Mouse (Mus musculus) neural tube, embryonic 14.5 days (tissue): Measurements from ENCODE around the gene Ldb3. TPM values are rescaled to one million over a fixed set of nuclear protein-coding genes. Genes with fewer than 3 reads are reported as not detected.

Source experiments
- ATAC-seq: fragments of 200-750 bp; cut with Nextera tagmentation; 2 replicates; pipeline ENCODE4 v1.8.0; 2017; ENCODE audit warnings: low read depth, mild to moderate bottlenecking, moderate TSS enrichment, moderate library complexity
- H3K27ac ChIP-seq: fragments of 300-500 bp; sonication (generic); 2 replicates; pipeline ENCODE4 v1.5.1; 2014; ENCODE audit warnings: low read depth, mild to moderate bottlenecking, control low read depth, low read length, moderate library complexity, mixed read lengths
- H3K27me3 ChIP-seq: fragments of 300-500 bp; sonication (generic); 2 replicates; pipeline ENCODE4 v1.6.1; 2014; ENCODE audit warnings: low read length; ENCODE audit not compliant: control insufficient read depth, insufficient read depth
- H3K36me3 ChIP-seq: fragments of 300-500 bp; sonication (generic); 2 replicates; pipeline ENCODE4 v1.6.1; 2014; ENCODE audit warnings: low read length, mixed read lengths; ENCODE audit not compliant: control insufficient read depth, insufficient read depth
- H3K4me1 ChIP-seq: fragments of 300-500 bp; sonication (generic); 2 replicates; pipeline ENCODE4 v1.6.1; 2014; ENCODE audit warnings: low read length; ENCODE audit not compliant: control insufficient read depth, insufficient read depth
- H3K4me2 ChIP-seq: fragments of 300-500 bp; sonication (generic); 2 replicates; pipeline ENCODE4 v1.6.1; 2014; ENCODE audit warnings: mild to moderate bottlenecking, low read depth, low read length, control low read depth
- H3K4me3 ChIP-seq: fragments of 300-500 bp; sonication (generic); 2 replicates; pipeline ENCODE4 v1.5.1; 2014; ENCODE audit warnings: low read depth, low read length, control low read depth, mixed read lengths
- H3K9ac ChIP-seq: fragments of 300-500 bp; sonication (generic); replicated peaks from 2 replicates; pipeline ENCODE4 v1.6.1; 2014; ENCODE audit warnings: low read depth, mild to moderate bottlenecking, control low read depth, low read length, mixed read lengths
- H3K9me3 ChIP-seq: fragments of 300-500 bp; sonication (generic); 2 replicates; pipeline ENCODE4 v1.6.1; 2016; ENCODE audit warnings: low read length; ENCODE audit not compliant: control insufficient read depth
- WGBS: fragments of 180-500 bp; shearing (Covaris S2); extraction: QIAGEN DNeasy Blood & Tissue Kit; methylation state at CpG from one replicate; pipeline ENCODE4 v1.1.7; 2014; 5-methylcytosine and 5-hydroxymethylcytosine counted together
- polyA plus RNA-seq: library from polyadenylated mRNA; unstranded; fragments of >200 nt; fragmentation: Nextera tagmentation; extraction: Ambion mirVana; gene quantifications from 2 replicates; pipeline ENCODE4 v1.2.1, GENCODE M21; 2014

Gene Ldb3
- polyA plus RNA-seq = 0.57 and 0.91 TPM in 2 replicates

GRCm38 (mm10) chr14:34588498-34588897 is at the start of gene Ldb3:
Ldb3 (minus strand) TSS chr14:34588682.
- 81% methylated on average over 8 of the region's 8 CpGs for WGBS

GRCm38 (mm10) chr14:34635721-34636120 is 47.2 kb upstream of the Ldb3 start:
- 89% methylated on average over 6 of the region's 6 CpGs for WGBS
- H3K4me1 ChIP-seq = no peaks in the 10 kb centered on the region

More at GRCm38 (mm10) chr14:34588498-34588897, at the start of gene Ldb3:
- no peak within 1 kb of the TSS for H3K9ac ChIP-seq
- ATAC-seq = no peak
- no peak within 1 kb of the TSS for H3K27ac ChIP-seq
- no peaks in the 10 kb centered on the region for H3K4me1 ChIP-seq
- no peak within 1 kb of the TSS for H3K4me2 ChIP-seq
- no peak within 1 kb of the TSS for H3K4me3 ChIP-seq
- H3K27me3 ChIP-seq = no peaks in the 10 kb centered on the region
- no peaks in the 10 kb centered on the region for H3K36me3 ChIP-seq
- H3K9me3 ChIP-seq = no peaks in the 10 kb centered on the region

GRCm38 (mm10) chr14:34635192-34635591 is 46.7 kb upstream of the Ldb3 start:
- no peak for ATAC-seq
- WGBS = 42% methylated on average over 7 of the region's 7 CpGs
- H3K36me3 ChIP-seq = no peaks in the 10 kb centered on the region

More at GRCm38 (mm10) chr14:34635721-34636120, 47.2 kb upstream of the Ldb3 start:
- H3K27me3 ChIP-seq = no peaks in the 10 kb centered on the region
- no peak overlapping the region for H3K4me3 ChIP-seq
- H3K27ac ChIP-seq = no peak overlapping the region
- H3K36me3 ChIP-seq = no peaks in the 10 kb centered on the region
- H3K9ac ChIP-seq = no peak overlapping the region
- no peaks in the 10 kb centered on the region for H3K9me3 ChIP-seq
- no peak overlapping the region for H3K4me2 ChIP-seq
- ATAC-seq = no peak

GRCm38 (mm10) chr14:34632722-34633448 is 44.4 kb upstream of the Ldb3 start:
- H3K9ac ChIP-seq = no peak overlapping the region
- H3K27me3 ChIP-seq = no peaks in the 10 kb centered on the region
- no peak for ATAC-seq
- H3K4me1 ChIP-seq = no peaks in the 10 kb centered on the region
- H3K4me2 ChIP-seq = no peak overlapping the region
- no peaks in the 10 kb centered on the region for H3K36me3 ChIP-seq
- no peak overlapping the region for H3K27ac ChIP-seq
- H3K4me3 ChIP-seq = no peak overlapping the region
- no peaks in the 10 kb centered on the region for H3K9me3 ChIP-seq
- 84% methylated on average over 10 of the region's 10 CpGs for WGBS

More at GRCm38 (mm10) chr14:34635192-34635591, 46.7 kb upstream of the Ldb3 start:
- Histone ChIP-seq H3K9me3 (no peaks in the 10 kb centered on the region), H3K9ac (no peak overlapping the region), H3K27ac (no peak overlapping the region), H3K4me3 (no peak overlapping the region), H3K4me2 (no peak overlapping the region), H3K4me1 (no peaks in the 10 kb centered on the region), H3K27me3 (no peaks in the 10 kb centered on the region)

- no peak overlapping the region for H3K4me2 ChIP-seq
- H3K36me3 ChIP-seq = no peaks in the 10 kb centered on the region
- H3K9ac ChIP-seq = no peak overlapping the region
- H3K9me3 ChIP-seq = no peaks in the 10 kb centered on the region
- no peak overlapping the region for H3K4me3 ChIP-seq
- no peak overlapping the region for H3K27ac ChIP-seq
- ATAC-seq = no peak
- H3K4me1 ChIP-seq = no peaks in the 10 kb centered on the region
- 92% methylated on average over 7 of the region's 7 CpGs for WGBS
- no peaks in the 10 kb centered on the region for H3K27me3 ChIP-seq
These were observed 38.3 kb upstream of the Ldb3 start for GRCm38 (mm10) chr14:34626824-34627223.

- Histone ChIP-seq H3K9ac (no peak overlapping the region), H3K4me3 (no peak overlapping the region), H3K4me1 (no peaks in the 10 kb centered on the region), H3K4me2 (no peak overlapping the region), H3K36me3 (no peaks in the 10 kb centered on the region), H3K27ac (no peak overlapping the region), H3K27me3 (no peaks in the 10 kb centered on the region), H3K9me3 (no peaks in the 10 kb centered on the region)
- no peak for ATAC-seq
- 80% methylated on average over 16 of the region's 16 CpGs for WGBS
These were observed 35.2 kb upstream of the Ldb3 start for GRCm38 (mm10) chr14:34623531-34624210.

GRCm38 (mm10) chr14:34623074-34623473 is 34.6 kb upstream of the Ldb3 start:
- H3K4me3 ChIP-seq = no peak overlapping the region
- no peaks in the 10 kb centered on the region for H3K36me3 ChIP-seq
- H3K27me3 ChIP-seq = no peaks in the 10 kb centered on the region
- no peak overlapping the region for H3K9ac ChIP-seq
- no peak overlapping the region for H3K4me2 ChIP-seq
- ATAC-seq = no peak
- H3K9me3 ChIP-seq = no peaks in the 10 kb centered on the region
- no peak overlapping the region for H3K27ac ChIP-seq
- no peaks in the 10 kb centered on the region for H3K4me1 ChIP-seq
- 92% methylated on average over 5 of the region's 5 CpGs for WGBS

- Histone ChIP-seq H3K4me1 (0 out of 2 replicates have a peak, but pooled peaks cover 3% of the 10 kb centered on the region), H3K4me2 (no peak overlapping the region), H3K4me3 (no peak overlapping the region), H3K27me3 (0 out of 2 replicates have a peak, but pooled peaks cover 2% of the 10 kb centered on the region), H3K9ac (no peak overlapping the region), H3K9me3 (no peaks in the 10 kb centered on the region), H3K36me3 (no peaks in the 10 kb centered on the region), H3K27ac (no peak overlapping the region)
- ATAC-seq = no peak
- WGBS = 40% methylated on average over 10 of the region's 10 CpGs
These were observed 32.3 kb upstream of the Ldb3 start for GRCm38 (mm10) chr14:34620611-34621376.
